Mouse (Mus musculus): ENCODE results near the gene Trcg1.
A peak's percentile ranks its signal among the peaks of the same experiment; 100 is the strongest.

The Trcg1 gene

DNA sequence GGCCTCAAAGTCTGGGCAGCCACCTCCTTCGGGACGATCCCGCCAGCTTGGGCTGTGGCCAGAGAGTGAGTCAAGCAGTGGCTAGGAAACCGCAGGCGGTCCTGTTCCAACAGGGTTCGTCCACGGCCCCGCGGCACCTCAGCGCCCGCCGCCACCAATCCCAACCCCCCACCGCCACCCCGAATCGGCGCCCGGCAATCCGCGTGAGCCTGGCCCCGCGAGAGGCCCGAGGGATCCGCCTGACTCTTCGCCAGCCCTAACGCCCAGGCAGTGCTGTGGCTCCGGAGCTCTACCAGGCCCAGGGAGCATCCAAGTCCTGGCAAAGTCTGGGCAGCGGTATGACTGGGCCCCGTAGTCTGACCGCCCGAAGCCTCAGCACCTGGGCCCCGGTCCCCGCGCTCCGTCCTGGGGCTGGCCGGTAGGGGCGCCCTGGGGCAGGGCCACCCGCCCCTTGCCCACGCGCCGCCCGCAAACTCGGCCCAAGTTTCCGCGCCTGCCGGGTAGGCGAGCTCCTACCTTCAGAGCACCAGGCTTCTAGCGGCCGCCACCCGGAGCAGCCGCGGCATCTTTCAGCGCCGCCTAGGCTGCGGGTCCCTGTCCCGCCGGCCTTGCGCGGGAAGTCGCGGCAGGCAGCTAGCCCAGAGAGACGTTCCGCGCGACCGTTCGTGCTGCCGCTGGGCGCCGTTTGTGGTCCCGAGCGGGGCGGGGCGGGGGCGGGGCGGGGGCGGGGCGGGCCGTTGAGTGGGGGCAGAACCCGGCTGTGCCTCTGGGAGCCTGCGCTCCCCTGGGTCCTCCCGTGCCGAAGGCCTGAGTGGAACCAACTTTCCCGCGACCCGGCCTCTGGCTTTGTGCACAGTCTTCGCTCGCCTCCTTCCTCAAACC lies 25.8 kb downstream of the Trcg1 start, which contains the start of gene 1700017B05Rik:
1700017B05Rik (minus strand) TSS at position 700 of the 882 bp plus-strand sequence.
- peak; percentile 70 to 75 for DNase-seq (ENCODE audit: low read depth in 2 of 2, low spot score in 2 of 2)

DNA sequence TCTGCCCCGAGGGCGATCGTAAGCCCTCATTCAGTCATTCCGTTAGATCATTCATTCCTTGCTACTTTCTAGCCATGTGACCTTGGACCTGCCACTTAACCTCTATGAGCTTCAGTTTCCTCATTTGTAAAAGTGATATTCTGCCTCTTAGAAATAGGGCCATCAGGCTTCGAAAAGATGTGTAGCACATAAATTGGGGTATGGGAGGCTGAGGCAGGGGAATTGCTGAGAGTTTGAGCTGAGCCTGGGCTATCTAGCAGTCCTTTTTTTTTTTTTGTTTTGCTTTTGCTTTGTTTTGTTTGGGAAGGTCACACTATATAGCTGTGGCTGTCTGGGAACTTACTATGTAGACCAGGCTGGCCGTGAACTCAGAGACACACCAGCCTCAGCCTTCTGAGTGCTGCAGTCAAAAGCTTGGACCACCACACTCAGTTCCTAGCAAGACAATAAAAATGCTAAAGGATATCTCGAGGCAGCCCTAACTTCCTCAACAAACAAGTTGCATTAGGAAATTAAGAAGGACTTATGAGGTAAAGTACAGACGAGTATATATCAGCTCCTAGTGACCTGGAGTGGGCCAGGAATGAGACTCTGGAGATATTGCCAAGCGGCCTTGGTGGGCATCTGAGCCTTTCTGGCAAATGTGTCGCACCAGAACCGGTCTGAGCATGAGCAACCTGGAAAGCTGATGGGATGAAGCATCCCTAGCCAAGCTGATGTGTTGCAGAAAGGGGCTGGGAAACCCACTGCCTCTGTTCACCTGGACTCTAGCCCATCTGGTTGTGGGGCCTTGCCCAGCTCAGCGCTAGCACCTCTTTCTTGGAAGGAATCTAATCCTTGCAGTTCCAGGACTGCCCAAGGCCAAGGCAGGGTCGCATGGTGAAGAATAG lies 26.7 kb downstream of the Trcg1 start:
- no peak for DNase-seq (ENCODE audit: low read depth in 2 of 2, low spot score in 2 of 2)

DNA sequence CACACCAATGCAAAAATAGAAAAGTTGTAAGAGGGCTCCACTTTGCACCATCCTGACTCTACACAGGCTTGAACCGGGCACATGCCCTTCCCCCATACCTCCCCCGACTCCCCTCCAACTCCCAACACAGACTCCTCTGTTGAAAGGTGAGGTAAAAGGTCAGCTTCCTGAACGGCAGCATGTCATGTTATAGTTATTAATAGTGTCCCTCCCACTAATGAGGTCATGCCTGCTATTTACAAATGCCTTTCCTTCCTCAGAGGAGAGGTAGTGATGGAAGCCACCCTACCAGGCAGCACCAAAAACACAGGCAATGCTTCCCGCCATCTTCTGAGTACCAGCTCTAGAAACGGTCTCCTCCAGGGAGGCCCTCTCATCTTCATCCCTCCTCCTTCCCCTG lies 28.8 kb downstream of the Trcg1 start:
- DNase-seq (ENCODE audit: low read depth in 2 of 2, low spot score in 2 of 2), result no peak

DNA sequence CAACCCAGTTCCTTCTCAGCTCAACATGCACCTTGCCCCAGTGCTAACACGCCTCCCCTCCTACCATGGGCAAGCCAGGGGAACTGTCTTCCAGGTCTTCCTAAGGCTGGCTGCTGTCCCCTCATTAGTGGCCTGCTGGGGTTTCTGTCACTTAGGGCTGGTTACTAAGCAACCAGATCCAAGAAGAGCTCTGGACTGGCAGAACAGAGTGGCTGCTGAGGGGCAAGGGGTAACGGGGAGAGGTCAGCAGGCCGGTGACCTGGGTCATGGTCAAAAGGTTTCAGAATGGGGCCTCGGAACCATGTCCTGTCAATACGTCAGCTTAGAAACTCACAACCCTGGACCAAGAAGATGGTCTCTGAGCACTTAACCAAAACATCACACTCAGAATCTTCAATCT lies 31.1 kb downstream of the Trcg1 start:
- no peak for DNase-seq (ENCODE audit: low read depth in 2 of 2, low spot score in 2 of 2)

DNA sequence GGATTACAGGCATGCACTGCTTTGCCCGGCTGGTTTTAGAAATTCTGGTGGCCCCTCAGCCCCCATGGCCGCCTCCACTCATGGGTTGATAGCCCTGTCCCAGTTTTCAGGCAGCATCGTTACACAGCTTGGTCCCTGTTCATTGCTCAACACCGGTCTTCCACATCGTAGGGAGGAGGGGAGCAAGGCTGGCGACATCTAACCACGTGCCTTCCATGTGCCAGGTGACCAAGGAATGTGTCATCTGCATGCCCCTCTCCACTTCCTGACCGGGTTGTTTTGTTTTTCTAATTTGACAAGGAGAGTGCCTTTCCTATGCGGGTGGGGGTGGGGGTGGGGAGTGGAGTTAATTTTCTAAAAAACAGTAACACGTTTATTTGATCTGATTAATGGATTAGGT lies 31.7 kb downstream of the Trcg1 start:
- no peak for DNase-seq (ENCODE audit: low read depth in 2 of 2, low spot score in 2 of 2)

DNA sequence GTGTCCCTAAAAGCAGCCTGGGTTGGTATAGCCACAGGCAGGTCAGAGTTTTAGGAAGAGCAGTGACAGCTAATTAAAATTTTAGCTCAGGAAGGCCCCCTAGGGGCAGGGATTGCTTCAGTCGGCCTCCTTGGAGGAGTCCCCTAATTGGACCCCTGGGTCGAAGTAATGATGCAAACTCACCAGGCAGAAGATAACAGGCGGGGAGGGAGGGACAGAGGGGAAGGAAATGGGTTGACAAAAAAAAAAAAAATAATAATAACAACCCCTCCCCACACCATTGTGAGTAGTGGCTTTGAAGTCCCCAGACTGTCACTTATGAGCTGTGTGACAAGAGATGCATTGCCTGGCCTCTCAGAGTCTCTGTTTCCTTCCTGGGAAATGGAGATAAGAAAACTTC lies 32.2 kb downstream of the Trcg1 start:
- no peak for DNase-seq (ENCODE audit: low read depth in 2 of 2, low spot score in 2 of 2)

DNA sequence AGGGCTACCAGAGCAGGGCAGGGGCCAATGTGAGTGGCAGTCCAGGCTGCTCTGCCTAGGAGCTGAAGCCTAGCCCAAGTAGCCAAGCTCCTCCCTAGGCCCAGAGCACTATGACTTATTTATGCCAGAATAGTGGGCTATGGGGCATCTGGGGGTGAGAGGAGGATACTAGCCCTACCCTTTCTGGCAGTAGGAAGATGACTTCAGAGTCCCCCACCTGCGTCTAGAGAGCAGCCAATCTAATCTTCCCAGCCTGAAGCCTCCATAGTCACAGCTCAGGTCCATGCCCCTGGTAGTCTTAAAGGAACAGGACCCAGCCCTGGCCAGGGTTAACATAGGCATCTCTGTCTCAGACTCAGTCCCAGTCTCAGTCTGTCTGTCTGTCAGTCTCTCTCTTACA lies 33.0 kb downstream of the Trcg1 start:
- DNase-seq (ENCODE audit: low read depth in 2 of 2, low spot score in 2 of 2), result no peak

DNA sequence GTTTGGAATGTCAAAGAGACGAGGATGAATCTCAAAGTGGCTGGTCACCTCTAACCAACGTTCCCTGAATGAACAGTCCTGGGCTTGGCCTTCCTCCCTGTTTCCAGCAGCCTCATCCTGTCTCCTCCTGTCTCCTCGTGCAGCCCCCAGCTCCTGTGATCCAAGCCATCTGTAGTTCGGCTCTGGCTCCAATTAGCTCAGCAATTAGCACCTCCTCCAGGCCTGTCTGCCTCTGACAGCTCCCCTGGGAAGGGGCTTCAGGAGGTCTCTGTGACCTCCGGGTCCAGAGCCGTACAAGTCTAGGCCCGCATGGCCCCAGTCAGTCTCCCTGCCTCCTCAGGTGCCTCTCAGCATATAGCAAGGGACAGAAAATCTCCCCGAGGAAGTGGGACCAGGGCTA lies 34.0 kb downstream of the Trcg1 start:
- DNase-seq (ENCODE audit: low read depth in 2 of 2, low spot score in 2 of 2), result no peak

DNA sequence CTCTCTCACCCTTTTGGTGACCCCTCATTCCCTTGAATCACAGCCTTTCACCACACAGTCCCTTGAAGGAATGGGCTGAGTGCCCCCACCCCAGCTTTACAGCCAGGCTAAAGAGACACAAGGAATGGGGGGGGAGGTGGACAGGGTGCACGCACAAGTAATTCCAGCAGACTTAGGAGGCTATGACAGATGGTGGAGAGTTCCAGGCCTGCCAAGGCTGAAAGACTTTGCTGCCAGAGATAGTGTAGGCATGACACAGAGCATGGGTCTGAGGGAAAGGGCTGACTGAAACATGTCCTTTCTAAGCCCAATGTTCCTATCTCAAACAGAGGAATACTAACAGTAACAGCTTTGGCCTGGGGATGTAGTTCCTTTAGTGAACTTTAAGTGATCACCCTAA lies 34.7 kb downstream of the Trcg1 start:
- no peak for DNase-seq (ENCODE audit: low read depth in 2 of 2, low spot score in 2 of 2)

DNA sequence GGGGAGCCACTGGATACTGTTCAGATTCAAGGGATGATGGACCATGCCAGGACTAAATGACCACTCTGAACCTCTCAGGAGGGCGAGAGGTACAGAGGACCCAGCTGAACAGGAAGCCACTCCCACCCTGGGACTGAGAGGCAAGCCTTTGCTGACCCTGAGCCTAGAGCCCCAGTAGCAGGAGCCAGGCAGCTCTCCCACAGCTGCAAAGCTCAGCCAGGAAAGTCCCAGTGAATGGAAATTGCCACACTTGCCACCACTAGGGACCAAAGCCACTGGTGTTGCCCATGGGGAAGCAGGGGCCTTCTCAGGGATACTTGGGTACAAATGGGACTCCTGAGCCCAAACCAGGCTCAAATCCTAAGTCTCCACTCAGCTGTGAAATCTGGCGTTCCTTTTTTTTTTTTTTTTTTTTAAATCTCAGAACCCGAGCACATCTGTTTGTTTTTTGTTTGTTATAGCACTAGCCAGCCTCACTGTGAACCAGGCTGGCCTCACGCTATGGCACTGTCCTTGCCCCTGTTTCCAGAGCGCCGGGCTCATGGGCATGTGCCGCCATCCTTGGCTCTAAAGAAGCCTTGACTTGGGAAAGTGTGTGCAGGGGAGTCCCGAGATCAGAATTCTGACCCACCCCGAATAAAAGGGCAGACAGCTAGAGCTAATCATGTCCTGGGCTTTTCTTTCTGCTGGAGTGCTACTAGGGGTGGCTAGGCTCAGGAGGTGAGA lies 35.6 kb downstream of the Trcg1 start:
- DNase-seq (ENCODE audit: low read depth in 2 of 2, low spot score in 2 of 2), result no peak

DNA sequence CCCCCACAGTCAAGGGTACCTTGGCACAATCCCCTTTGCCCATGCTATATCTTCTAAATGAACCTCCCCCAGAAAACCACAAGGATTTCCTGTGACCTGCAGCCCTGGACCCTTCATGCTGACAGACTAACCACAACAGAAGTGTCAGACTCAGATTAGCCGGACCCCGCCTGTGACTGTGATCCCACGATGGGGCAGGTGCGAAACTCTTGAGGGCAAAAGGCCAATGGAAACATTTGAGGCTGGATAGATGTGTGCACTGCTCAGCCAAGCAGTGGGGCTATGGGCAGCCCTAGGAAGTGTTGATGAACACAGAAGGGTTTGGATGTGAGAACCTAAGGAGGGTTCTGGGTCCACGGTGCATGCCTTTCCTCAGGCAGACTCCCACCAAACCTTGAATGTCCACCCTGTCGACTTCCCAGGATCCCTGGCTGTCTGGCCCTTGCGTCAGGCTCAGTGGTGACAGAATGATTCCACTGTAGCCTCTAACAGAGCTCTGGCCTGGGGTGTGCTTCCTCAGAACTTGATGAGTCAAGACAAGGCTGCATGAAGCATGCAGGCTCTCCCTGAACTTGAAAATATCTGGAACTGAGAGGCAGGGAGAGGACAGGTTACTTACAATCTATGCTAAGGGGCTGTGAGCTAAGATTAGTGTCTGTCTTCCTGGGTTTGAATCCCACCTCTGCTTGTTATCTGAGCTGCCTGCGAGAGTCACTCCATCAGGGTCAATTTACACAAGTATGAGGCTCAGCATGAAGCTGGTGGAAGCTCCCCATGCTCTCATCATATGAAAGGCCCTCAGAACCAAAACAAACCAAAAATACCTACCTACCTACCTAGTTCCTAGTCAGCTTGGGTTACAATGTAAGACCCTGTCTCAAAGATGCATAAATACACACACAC lies 36.8 kb downstream of the Trcg1 start:
- no peak for DNase-seq (ENCODE audit: low read depth in 2 of 2, low spot score in 2 of 2)

DNA sequence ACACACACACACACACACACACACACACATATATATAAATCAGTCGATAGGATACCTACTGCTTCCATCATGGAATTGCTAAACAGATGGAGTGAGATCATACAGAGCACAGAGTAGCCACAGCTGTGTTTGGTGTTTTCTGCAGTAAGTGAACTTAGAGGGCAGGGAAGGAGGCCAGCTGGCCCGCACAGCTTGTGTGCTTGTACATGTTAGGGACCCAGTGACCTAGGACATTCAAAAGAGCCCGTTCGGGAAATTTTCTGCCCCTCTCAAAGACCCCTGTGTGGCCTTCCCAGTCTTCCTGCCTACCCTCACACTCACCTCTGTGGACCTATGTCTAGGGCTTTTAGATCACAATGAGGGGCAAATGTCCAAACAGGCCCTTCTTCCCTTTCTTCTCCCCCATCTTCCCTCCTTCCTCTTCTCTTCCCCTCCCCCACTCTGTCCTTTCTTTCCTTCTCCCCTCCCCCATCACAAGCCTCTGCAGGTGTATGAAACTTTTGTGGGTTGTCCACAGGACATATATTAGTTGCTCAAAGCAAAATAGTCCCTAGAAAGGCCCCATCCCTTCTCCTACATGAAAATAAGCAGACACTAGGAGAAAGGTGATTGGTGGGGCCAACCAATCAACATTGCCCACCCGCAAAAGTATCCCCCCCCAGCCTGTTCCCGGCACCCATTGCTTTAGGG lies 37.6 kb downstream of the Trcg1 start:
- DNase-seq (ENCODE audit: low read depth in 2 of 2, low spot score in 2 of 2), result no peak

DNA sequence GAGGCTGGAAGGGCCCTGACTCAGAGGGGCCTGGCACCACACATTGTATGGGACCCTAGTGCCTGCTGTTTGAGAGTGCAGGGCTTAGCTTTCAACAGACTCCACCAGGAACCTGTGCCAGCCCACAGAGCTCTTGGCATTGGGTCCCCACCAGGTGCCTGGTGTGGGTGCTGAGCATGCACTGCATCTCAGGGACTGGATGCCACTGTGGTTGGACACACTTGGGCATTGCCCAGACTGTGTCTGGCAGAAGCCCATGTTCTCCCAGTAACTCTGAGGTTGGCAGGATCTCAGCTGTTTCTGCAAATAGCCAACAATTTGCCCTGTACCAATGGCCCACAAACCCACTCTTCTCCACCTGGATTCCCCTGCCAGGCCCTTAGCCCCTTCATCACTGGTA lies 40.0 kb downstream of the Trcg1 start:
- no peak for DNase-seq (ENCODE audit: low read depth in 2 of 2, low spot score in 2 of 2)

DNA sequence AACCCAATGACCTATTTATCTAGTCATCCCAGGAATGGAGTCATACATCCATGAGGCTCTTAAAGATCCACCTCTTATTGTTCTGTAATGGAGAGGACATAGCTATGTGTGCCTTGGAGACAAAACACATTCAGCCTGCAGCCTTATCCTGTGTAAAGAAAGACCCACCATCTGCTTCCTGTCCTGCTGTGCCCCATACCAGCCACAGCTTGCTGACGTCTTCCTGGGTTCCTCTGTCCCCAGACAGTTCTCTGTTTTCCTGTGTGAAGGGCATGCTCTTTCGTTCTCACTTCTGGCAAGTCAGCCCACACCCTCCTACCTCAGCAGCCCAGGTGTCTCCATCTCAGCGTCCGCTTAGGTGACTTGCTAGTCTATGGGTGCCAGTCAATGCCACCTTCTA lies 41.9 kb downstream of the Trcg1 start:
- peak; percentile 50 to 59 for DNase-seq (ENCODE audit: low read depth in 2 of 2, low spot score in 2 of 2)

DNA sequence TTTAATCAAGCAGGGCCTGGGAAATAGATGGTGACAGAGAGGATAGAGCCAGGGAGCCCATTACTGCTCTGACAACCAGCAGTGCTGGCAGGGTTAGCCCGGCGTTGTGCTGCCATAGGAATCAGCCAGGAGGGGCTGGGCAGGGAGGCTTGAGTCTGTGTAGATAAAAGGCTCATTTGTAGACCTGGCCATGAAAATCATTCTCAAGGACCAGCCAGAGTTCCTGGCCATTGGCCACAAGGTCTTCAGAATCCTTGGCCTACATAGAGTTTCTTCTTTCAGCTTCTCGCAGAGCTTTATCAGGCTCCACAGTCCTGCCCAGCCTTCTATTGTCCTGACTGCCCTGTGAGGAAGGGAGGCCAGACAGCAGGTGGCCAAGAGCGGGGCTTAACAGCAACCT lies 43.1 kb downstream of the Trcg1 start:
- DNase-seq (ENCODE audit: low read depth in 2 of 2, low spot score in 2 of 2), result no peak

DNA sequence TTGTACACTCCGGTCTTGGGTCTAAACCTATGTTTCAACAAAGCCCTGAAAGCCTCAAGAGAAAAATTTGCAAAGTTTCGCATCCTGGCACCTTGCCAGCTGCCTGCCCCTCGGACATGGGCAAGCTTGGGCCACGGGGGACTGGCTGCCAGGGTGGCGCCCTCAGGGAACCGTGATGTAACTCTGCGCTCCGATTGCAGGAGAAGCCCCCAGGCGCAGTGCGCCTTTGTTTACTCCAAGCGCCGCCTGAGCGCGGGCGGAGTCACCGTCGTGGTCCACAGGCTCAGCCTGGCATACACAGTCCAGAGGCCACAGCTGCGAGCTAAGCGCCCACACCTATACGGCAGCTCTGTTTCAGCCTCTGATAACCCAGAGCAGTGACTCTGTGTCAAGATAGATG lies 45.2 kb downstream of the Trcg1 start:
- no peak for DNase-seq (ENCODE audit: low read depth in 2 of 2, low spot score in 2 of 2)

DNA sequence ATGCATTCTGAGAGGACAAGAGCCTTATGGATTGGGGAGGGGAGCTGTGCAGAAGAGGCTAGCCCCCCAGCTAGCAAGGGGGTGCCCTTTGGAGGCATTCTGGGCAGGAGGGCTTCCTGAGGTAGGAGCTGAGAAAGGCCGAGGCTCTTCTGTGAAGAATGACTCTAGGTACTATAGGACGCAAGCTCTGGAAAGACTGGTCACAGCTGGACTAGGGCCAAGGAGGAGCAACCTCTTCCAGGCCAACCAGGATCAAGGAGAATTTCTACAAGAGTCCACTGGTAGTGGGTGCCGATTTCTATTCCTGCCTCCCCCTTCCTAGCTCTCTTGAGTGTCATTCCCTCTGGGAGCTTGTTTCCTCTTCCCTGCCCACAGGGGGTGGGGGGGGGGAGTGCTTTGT lies 46.3 kb downstream of the Trcg1 start:
- no peak for DNase-seq (ENCODE audit: low read depth in 2 of 2, low spot score in 2 of 2)

DNA sequence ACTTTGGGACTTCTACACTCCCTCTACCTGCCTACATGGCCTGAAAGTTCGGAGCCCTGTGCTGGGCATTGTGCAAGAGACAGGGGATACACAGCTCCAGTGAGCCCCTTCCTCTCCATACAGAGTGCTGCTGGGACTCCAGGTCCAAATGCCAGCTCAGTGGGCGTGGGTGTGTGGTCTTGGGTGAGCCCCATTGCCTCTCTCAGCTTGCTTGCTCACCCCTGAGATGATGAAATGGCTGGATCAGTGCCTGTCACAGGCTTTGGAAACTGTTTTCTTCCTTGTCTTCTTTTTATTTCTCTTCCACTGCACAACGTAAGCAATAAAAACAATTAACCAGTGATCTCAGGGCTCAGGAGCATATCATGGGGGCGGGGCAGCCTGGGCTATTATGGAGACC lies 47.0 kb downstream of the Trcg1 start:
- no peak for DNase-seq (ENCODE audit: low read depth in 2 of 2, low spot score in 2 of 2)

DNA sequence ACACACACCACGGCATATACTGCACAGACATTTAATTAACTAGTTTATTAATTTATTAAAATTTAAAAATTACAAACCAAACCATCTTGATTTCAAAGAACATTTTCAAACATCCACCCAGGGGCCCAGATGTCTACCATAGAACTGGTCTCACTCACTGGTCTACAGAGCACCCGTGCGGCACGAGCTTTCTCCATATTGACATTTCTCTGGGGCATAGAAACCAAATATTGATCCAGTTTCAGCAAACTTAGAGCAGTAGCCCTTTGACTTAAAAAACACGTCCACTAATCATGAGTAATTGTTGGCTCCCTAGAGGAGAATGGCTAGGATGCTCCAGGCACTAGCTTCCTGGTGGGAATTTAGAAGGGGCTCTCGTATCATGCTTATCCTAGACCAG lies 50.8 kb downstream of the Trcg1 start:
- no peak for DNase-seq (ENCODE audit: low read depth in 2 of 2, low spot score in 2 of 2)

DNA sequence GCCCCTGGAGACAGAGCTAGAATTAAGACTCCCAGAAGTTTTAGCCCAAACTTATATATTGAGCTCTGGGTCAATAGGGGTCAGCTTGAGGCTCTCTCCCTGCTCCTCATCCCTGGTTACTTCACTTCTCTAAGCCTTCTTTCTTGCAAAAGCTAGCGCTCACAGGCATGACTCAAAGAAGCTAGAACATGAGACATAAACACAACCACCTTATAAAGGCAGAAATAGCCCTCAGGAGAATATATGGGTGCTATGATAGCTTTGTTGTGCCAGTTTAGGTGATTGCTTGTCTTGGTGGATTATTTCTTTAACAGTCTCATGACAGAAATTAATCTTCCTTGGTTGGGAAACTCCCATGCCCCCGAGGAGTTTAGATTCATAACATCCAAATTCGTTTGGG lies 58.5 kb downstream of the Trcg1 start:
- DNase-seq (ENCODE audit: low read depth in 2 of 2, low spot score in 2 of 2), result no peak

All from CD8-positive naive resting alpha-beta T cell, adult 2 months (primary cell).